Mouse (Mus musculus) hindbrain, embryonic 13.5 days (tissue): ENCODE measurements around the gene Gm21698. TPM values are rescaled to one million over a fixed set of nuclear protein-coding genes. Genes with fewer than 3 reads are reported as not detected.
"Not testable (repeated sequence)": the region's sequence is repeated elsewhere in the genome, so short reads cannot be mapped to it uniquely, and the experiment has no call there.

ENCODE experiments used
- ATAC-seq: fragments of 200-750 bp; cut with Nextera tagmentation; 2 replicates; pipeline ENCODE4 v1.8.0; 2017; ENCODE audit warnings: moderate TSS enrichment; ENCODE audit not compliant: low FRiP score
- H3K27ac ChIP-seq: fragments of 300-500 bp; sonication (generic); 2 replicates; pipeline ENCODE4 v1.5.1; 2015; ENCODE audit warnings: inconsistent platforms, mild to moderate bottlenecking, moderate library complexity
- H3K27me3 ChIP-seq: fragments of 300-500 bp; sonication (generic); 2 replicates; pipeline ENCODE4 v1.6.1; 2015; ENCODE audit warnings: mild to moderate bottlenecking, inconsistent platforms
- H3K36me3 ChIP-seq: fragments of 300-500 bp; sonication (generic); 2 replicates; pipeline ENCODE4 v1.6.1; 2015; ENCODE audit warnings: mild to moderate bottlenecking, inconsistent platforms
- H3K4me1 ChIP-seq: fragments of 300-500 bp; sonication (generic); replicated peaks from 2 replicates; pipeline ENCODE4 v1.6.1; 2015; ENCODE audit warnings: inconsistent platforms
- H3K4me2 ChIP-seq: fragments of 300-500 bp; sonication (generic); 2 replicates; pipeline ENCODE4 v1.6.1; 2015; ENCODE audit warnings: inconsistent platforms, mild to moderate bottlenecking, moderate library complexity
- H3K4me3 ChIP-seq: fragments of 300-500 bp; sonication (generic); 2 replicates; pipeline ENCODE4 v1.5.1; 2015; ENCODE audit warnings: mild to moderate bottlenecking, inconsistent platforms
- H3K9ac ChIP-seq: fragments of 300-500 bp; sonication (generic); 2 replicates; pipeline ENCODE4 v1.6.1; 2015; ENCODE audit warnings: mild to moderate bottlenecking, inconsistent platforms
- H3K9me3 ChIP-seq: fragments of 300-500 bp; sonication (generic); 2 replicates; pipeline ENCODE4 v1.6.1; 2016; ENCODE audit warnings: inconsistent platforms
- WGBS: fragments of 180-500 bp; shearing (Covaris S2); methylation state at CpG from one replicate; pipeline ENCODE4 v1.1.7; 2015; 5-methylcytosine and 5-hydroxymethylcytosine counted together
- polyA plus RNA-seq: library from polyadenylated mRNA; unstranded; fragments of >200 nt; fragmentation: Nextera tagmentation; extraction: Ambion mirVana; gene quantifications from 2 replicates; pipeline ENCODE4 v1.2.1, GENCODE M21; 2015

Gene Gm21698
- 0.12 and 0.13 TPM in 2 replicates for polyA plus RNA-seq

DNA sequence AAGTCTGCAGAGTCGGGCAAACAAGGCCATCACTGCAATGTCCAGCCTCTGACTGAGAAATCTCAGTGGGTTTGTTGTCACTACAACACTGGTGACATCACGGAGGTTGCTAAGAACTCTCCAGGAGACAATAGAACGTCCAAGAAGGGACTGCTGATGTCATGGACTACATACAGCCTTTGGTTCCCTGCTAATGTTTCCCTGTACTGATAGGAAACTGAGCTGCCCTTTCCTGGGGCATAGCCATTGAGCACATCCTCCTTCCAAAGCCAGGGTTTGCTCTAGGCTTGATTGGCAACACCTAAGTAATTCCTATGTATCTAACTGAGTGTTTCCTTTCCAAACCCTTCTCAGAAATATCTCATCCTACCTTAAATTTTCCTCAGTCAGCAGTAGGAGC is at the start of gene Gm21698:
Gene Gm21698 (minus strand): TSS at position 101 of the 400 bp plus-strand sequence.
- H3K36me3 ChIP-seq, H3K9me3 ChIP-seq, H3K4me3 ChIP-seq, H3K4me1 ChIP-seq, H3K4me2 ChIP-seq, H3K27me3 ChIP-seq, ATAC-seq, H3K27ac ChIP-seq, H3K9ac ChIP-seq: not testable (repeated sequence)
- no CpG with 5 or more reads among the region's 3 CpGs for WGBS

- not testable (repeated sequence) for H3K27me3 ChIP-seq, ATAC-seq, H3K27ac ChIP-seq, H3K4me1 ChIP-seq, H3K4me3 ChIP-seq, H3K9me3 ChIP-seq, H3K9ac ChIP-seq, H3K4me2 ChIP-seq, H3K36me3 ChIP-seq
- no CpG with 5 or more reads among the region's 3 CpGs for WGBS
These were observed 34.4 kb upstream of the Gm21698 start, which contains the start of gene Gm5862 for GRCm38 (mm10) chr5:26022816-26023215. TSS of gene Gm5862 (minus strand) at chr5:26022916.

DNA sequence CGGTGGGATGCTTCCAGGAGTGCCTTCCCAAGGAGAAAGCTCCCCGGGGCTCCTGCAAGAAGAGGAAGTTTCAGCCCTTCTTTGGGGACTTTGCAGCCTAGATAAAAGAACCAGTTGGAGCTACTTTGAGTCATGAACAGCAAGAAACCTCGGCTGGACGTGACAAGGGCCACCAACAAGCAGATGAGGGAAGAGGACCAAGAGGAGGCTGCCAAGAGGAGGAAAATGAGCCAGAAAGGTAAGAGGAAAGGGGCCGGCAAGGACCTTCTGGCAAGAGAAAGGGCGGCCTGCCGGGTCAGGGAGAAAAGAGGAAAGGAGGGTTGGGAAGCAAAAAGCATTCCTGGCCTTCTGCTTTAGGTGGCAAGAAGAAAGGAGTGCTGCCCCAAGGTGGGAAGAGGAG is 19.2 kb upstream of the Gm21698 start:
- peak; percentile 7; the same call in 1 of the 2 replicates for ATAC-seq
- H3K9ac ChIP-seq, H3K4me1 ChIP-seq, H3K9me3 ChIP-seq, H3K27me3 ChIP-seq, H3K27ac ChIP-seq, H3K36me3 ChIP-seq: not testable (repeated sequence)
- Histone ChIP-seq H3K4me3 (peak overlapping the region; percentile 35; the same call in 1 of the 2 replicates), H3K4me2 (peak overlapping the region; percentile 57)
- 75% methylated on average over 7 of the region's 7 CpGs for WGBS

DNA sequence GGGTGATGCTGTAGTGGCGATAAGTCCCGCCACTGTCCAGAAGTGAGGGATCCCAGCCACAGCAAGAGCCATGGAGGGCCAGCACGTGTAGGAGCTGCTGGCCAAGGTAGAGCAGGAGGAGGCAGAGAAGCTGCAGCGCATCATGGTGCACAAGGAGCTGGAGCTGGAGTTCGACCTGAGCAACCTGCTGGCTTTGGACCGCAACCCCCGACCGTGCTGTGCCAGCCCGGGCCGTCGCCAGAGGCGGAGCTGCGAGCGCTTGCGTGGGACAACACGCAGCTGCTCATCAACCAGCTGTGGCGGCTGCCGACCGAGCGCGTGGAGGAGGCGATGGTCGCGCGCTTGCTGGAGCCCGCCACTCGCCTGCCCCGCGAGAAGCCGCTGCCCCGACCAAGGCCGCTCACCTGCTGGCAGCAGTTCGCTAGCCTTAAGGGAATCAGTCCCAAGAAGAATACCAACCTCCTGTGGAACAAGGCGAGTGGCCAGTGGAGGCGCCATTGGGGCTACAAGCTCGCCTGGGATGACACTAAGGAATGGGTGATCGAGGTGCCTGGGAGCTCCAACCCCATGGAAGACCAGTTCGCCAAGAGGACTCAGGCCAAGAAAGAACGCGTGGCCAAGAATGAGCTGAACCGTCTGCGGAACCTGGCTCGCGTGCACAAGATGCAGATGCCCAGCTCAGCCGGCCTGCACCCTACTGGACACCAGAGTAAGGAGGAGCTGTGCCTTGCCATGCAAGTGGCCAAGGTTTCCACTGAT is 18.7 kb upstream of the Gm21698 start:
- H3K9ac ChIP-seq = peak overlapping the region; percentile 31

DNA sequence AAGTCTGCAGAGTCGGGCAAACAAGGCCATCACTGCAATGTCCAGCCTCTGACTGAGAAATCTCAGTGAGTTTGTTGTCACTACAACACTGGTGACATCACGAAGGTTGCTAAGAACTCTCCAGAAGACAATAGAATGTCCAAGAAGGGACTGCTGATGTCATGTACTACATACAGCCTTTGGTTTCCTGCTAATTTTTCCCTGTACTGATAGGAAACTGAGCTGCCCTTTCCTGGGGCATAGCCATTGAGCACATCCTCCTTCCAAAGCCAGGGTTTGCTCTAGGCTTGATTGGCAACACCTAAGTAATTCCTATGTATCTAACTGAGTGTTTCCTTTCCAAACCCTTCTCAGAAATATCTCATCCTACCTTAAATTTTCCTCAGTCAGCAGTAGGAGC is 16.2 kb upstream of the Gm21698 start, which contains the start of gene Gm1979:
Gene Gm1979 (minus strand): TSS at position 101 of the 400 bp plus-strand sequence.
- 100% methylated on average over 1 of the region's 2 CpGs for WGBS
- H3K4me1 ChIP-seq, H3K9ac ChIP-seq, H3K27me3 ChIP-seq, H3K4me2 ChIP-seq, H3K27ac ChIP-seq, H3K4me3 ChIP-seq, H3K36me3 ChIP-seq, H3K9me3 ChIP-seq, ATAC-seq: not testable (repeated sequence)

More for the DNA sequence above, 18.7 kb upstream of the Gm21698 start:
- WGBS = 19% methylated on average over 45 of the region's 45 CpGs
- not testable (repeated sequence) for H3K27ac ChIP-seq, H3K4me1 ChIP-seq, H3K9me3 ChIP-seq, H3K27me3 ChIP-seq, H3K36me3 ChIP-seq
- Histone ChIP-seq H3K4me2 (peak overlapping the region; percentile 57), H3K4me3 (peak overlapping the region; percentile 35)
- ATAC-seq = peak; percentile 97

GRCm38 (mm10) chr5:25972563-25972962 is 15.9 kb downstream of the Gm21698 start, which contains the start of gene Gm21680:
TSS of gene Gm21680 (minus strand) at chr5:25972663.
- WGBS = no CpG with 5 or more reads among the region's 2 CpGs
- H3K4me2 ChIP-seq = not testable (repeated sequence)

GRCm38 (mm10) chr5:25957050-25957449 is 31.4 kb downstream of the Gm21698 start:
- H3K27ac ChIP-seq, H3K27me3 ChIP-seq, H3K9ac ChIP-seq, H3K36me3 ChIP-seq, H3K4me1 ChIP-seq, ATAC-seq, H3K9me3 ChIP-seq: not testable (repeated sequence)
- H3K4me3 ChIP-seq = peak overlapping the region; percentile 22; the same call in 1 of the 2 replicates
- 67% methylated on average over 17 of the region's 17 CpGs for WGBS
- H3K4me2 ChIP-seq = peak overlapping the region; percentile 45

More at GRCm38 (mm10) chr5:25972563-25972962, 15.9 kb downstream of the Gm21698 start, which contains the start of gene Gm21680:
- not testable (repeated sequence) for H3K9ac ChIP-seq, H3K4me3 ChIP-seq, H3K36me3 ChIP-seq, ATAC-seq, H3K27me3 ChIP-seq, H3K27ac ChIP-seq, H3K4me1 ChIP-seq, H3K9me3 ChIP-seq

DNA sequence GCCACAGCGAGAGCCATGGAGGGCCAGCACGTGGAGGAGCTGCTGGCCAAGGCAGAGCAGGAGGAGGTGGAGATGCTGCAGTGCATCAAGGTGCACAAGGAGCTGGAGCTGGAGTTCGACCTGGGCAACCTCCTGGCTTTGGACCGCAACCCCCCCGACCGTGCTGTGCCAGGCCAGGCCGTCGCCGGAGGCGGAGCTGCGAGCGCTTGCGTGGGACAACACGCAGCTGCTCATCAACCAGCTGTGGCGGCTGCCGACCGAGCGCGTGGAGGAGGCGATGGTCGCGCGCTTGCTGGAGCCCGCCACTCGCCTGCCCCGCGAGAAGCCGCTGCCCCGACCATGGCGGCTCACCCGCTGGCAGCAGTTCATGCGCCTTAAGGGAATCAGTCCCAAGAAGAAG is 31.8 kb downstream of the Gm21698 start:
- H3K27me3 ChIP-seq, H3K9me3 ChIP-seq, H3K27ac ChIP-seq, H3K9ac ChIP-seq, H3K4me1 ChIP-seq, H3K36me3 ChIP-seq: not testable (repeated sequence)
- ATAC-seq = peak; percentile 76
- Histone ChIP-seq H3K4me3 (peak overlapping the region; percentile 22), H3K4me2 (peak overlapping the region; percentile 45)
- 34% methylated on average over 32 of the region's 32 CpGs for WGBS

GRCm38 (mm10) chr5:25954317-25954716 is 34.1 kb downstream of the Gm21698 start, which contains the start of gene Gm21671:
TSS of gene Gm21671 (minus strand) at chr5:25954417.
- not testable (repeated sequence) for H3K4me3 ChIP-seq, ATAC-seq, H3K27ac ChIP-seq, H3K9ac ChIP-seq, H3K36me3 ChIP-seq, H3K9me3 ChIP-seq, H3K4me1 ChIP-seq, H3K4me2 ChIP-seq, H3K27me3 ChIP-seq
- 75% methylated on average over 2 of the region's 2 CpGs for WGBS

GRCm38 (mm10) chr5:25945391-25945790 is 43.1 kb downstream of the Gm21698 start:
- H3K9me3 ChIP-seq, H3K27ac ChIP-seq, H3K9ac ChIP-seq, H3K36me3 ChIP-seq, H3K27me3 ChIP-seq, H3K4me1 ChIP-seq, H3K4me3 ChIP-seq, H3K4me2 ChIP-seq, ATAC-seq: not testable (repeated sequence)
- WGBS = 83% methylated on average over 2 of the region's 2 CpGs

- WGBS = 70% methylated on average over 2 of the region's 2 CpGs
- ATAC-seq = not testable (repeated sequence)
These were observed 46.2 kb downstream of the Gm21698 start, which contains the start of gene Gm21663 for GRCm38 (mm10) chr5:25942281-25942680. TSS of gene Gm21663 (minus strand) at chr5:25942381.

More at GRCm38 (mm10) chr5:25942281-25942680, 46.2 kb downstream of the Gm21698 start, which contains the start of gene Gm21663:
- H3K4me3 ChIP-seq, H3K36me3 ChIP-seq, H3K4me2 ChIP-seq, H3K27ac ChIP-seq, H3K9me3 ChIP-seq, H3K4me1 ChIP-seq, H3K9ac ChIP-seq, H3K27me3 ChIP-seq: not testable (repeated sequence)
